Mouse (Mus musculus) mesoderm, embryonic 11.5 days (tissue): Measurements from ENCODE around the gene Gtsf1.

Experiments
- DNase-seq: peaks from one replicate; pipeline ENCODE4 v3.0.0-alpha.2; 2012; ENCODE audit warnings: low read depth, low spot score

Gene Gtsf1

GRCm38 (mm10) chr15:103377752-103378664 is 52.3 kb downstream of the Gtsf1 start:
- DNase-seq, result no peak

- no peak for DNase-seq
Measured at GRCm38 (mm10) chr15:103376837-103377269, 53.4 kb downstream of the Gtsf1 start.

GRCm38 (mm10) chr15:103375112-103375800 is 55.0 kb downstream of the Gtsf1 start:
- DNase-seq, result no peak

GRCm38 (mm10) chr15:103372461-103372860 is 57.8 kb downstream of the Gtsf1 start:
- no peak for DNase-seq

- no peak for DNase-seq
Measured at GRCm38 (mm10) chr15:103371741-103372140, 58.5 kb downstream of the Gtsf1 start.

GRCm38 (mm10) chr15:103371208-103371607 is 59.1 kb downstream of the Gtsf1 start:
- peak; percentile 37 for DNase-seq

- DNase-seq, result no peak
Measured at GRCm38 (mm10) chr15:103370462-103370861, 59.8 kb downstream of the Gtsf1 start.

GRCm38 (mm10) chr15:103369123-103369522 is 61.1 kb downstream of the Gtsf1 start:
- DNase-seq, result no peak

- no peak for DNase-seq
Measured at GRCm38 (mm10) chr15:103368179-103368940, 61.9 kb downstream of the Gtsf1 start.

GRCm38 (mm10) chr15:103366376-103367149 is 63.7 kb downstream of the Gtsf1 start, which contains the start of gene Itga5:
Gene Itga5 (minus strand): TSS chr15:103366763.
- peak; percentile 47 for DNase-seq

- DNase-seq, result peak; percentile 35
Measured at GRCm38 (mm10) chr15:103365471-103366375, 64.5 kb downstream of the Gtsf1 start.

GRCm38 (mm10) chr15:103364761-103365160 is 65.5 kb downstream of the Gtsf1 start:
- DNase-seq, result no peak

- DNase-seq, result no peak
Measured at GRCm38 (mm10) chr15:103363809-103364208, 66.5 kb downstream of the Gtsf1 start.

GRCm38 (mm10) chr15:103362950-103363349 is 67.3 kb downstream of the Gtsf1 start:
- DNase-seq, result no peak

GRCm38 (mm10) chr15:103362333-103362732 is 67.9 kb downstream of the Gtsf1 start:
- no peak for DNase-seq

- DNase-seq, result no peak
Measured at GRCm38 (mm10) chr15:103361269-103361668, 69.0 kb downstream of the Gtsf1 start.

GRCm38 (mm10) chr15:103359869-103360602 is 70.2 kb downstream of the Gtsf1 start:
- no peak for DNase-seq

- no peak for DNase-seq
Measured at GRCm38 (mm10) chr15:103359122-103359510, 71.2 kb downstream of the Gtsf1 start.
